Mouse (Mus musculus) 3134 (cell line): ENCODE data around the gene Krt28.

Source experiments
- DNase-seq: peaks from one replicate; pipeline ENCODE4 v3.0.0-alpha.2; 2011; ENCODE audit warnings: low spot score; ENCODE audit not compliant: insufficient read length; ENCODE audit errors: extremely low read depth

The Krt28 gene

DNA sequence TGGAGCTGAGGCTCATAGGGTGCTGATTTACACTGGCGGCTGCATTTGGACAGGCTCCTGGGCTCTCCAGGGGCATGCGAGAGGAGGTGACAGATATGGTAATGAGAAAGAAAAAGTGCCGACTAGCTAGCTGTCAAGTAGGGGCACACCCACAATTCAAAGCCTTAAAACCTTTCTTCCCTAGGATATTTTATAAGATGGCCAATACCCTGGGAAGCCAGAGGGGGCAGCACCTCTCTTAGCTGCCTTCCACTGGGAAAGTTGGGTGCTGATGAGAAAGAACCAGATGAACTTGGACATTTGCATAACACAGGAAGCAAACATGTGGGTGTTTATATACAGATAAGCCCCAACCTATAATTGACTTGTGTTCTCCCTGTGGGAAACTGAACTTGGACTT is 5.5 kb downstream of the Krt28 start:
- no peak for DNase-seq

DNA sequence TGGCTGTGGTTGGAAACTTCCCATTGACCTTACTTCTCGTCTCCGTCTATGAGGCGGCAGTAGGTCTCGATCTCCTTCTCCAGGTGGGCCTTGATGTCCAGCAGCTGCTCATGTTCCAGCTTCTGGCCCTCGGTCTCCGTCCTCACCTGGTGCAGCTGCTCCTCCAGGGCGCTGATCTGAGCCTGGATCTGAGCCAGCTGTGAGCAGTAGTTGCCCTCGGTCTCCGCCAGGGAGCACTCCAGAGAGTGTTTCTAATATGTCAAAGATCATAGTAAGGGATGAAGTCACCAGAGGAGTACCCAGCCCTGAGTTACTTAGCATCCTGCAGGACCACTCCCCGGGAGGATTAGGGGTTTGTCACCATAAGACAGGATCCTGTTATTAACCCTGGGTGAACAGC is 7.9 kb downstream of the Krt28 start:
- no peak for DNase-seq

DNA sequence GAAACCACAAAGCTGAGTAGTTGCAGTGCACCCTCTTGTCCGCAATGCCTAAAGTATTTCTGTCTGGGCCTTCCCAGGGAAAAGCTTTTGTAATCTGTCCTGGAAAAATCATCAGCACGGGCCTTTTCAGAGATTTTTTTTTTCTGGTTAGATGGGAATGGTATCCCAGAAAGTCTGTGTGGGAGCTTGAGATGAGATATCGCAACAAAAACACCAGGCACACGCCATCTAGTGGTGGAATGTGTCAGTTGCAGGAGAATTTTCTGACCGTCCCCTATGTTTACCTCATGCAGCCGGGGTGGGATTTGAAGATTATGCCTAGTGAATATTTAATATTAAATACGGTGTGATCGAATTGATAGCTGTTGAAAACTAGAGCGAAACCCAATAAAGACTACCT is 10.3 kb downstream of the Krt28 start:
- DNase-seq, result no peak

DNA sequence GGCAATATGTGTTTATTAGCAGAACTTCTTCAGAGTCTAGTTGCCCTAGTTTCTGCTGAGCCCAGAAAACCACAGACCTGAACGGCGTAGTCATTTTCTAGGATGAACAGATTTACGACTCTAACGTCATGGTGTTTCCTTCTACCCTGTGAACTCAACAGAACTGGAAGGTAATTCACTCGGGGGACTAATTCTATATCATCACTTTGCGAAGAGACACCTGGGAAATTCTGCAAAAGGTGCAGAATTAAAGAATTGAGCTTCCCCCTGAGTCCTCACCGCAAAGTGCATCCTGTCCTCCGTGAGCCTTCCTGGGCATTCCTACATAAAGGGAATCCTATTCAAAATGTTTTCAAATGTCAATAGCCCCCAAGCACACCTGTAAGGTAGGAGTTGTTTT is 13.3 kb downstream of the Krt28 start:
- DNase-seq, result no peak

DNA sequence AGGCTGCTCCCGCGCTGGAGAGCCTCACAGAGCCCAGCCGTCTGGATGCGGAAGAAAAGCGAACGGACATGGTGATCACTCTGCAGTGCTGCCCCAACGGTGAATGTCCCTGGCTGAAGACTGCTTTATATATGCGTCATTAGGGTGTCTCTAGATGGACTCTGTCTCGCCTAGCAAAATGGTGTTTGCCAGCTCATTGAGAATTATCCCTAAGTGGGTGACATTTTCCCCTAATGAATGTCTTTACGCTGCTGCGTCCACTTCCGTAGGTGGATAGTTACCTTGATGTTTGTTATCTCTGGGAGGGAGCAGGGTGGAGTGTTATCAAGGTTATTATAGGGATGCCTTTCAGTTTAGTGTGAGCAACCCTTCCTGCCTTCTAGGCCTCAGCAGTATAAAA is 23.7 kb downstream of the Krt28 start, which contains the start of gene Krt27:
Gene Krt27 (minus strand): TSS at position 101 of the 400 bp plus-strand sequence.
- no peak for DNase-seq

DNA sequence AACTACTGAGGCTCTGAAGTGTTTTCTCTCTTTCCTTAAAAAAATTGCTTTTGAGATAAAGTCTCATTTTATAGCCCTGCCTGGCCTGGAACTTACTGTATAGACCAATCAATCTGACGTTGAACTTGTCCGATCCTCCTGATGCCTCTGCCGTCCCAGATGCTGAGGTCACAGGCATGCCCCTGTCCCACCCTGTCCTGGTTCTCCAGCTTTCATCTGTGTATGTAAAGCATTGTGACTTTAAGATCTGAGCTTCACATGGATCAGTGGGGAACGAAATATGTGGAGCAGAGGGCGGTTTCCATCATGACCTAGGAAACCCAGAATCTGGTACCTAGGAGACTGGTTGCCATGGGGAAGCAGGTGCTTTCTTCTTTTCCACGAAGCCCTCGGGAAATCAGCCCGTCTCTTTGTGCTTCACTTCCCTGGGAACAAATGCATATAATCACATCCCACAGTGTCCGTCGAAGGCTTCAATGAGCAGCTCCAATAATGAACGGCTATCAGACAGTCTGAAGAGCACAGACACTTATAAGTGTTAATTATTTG is 35.3 kb downstream of the Krt28 start:
- DNase-seq, result no peak

DNA sequence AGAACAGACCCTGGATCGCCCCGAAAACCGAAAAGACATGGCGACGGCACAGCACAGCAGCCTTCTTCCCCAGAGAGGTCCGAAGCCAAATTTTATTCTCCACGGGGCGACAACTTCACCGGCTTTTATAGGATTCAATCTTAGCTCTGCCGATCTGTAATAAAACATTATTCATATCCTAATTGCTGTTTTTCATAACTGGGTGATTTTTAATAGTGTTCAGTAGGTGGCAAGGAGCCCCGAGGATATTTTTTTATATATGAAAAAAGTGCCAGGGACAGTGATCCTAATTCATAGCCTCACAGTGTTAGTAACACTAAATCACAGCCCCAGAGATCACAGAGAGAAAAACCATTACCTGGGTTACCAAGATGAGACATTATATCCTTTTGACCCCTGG is 36.8 kb downstream of the Krt28 start, which contains the start of gene Krt26:
Gene Krt26 (minus strand): TSS at position 101 of the 400 bp plus-strand sequence.
- DNase-seq, result no peak

DNA sequence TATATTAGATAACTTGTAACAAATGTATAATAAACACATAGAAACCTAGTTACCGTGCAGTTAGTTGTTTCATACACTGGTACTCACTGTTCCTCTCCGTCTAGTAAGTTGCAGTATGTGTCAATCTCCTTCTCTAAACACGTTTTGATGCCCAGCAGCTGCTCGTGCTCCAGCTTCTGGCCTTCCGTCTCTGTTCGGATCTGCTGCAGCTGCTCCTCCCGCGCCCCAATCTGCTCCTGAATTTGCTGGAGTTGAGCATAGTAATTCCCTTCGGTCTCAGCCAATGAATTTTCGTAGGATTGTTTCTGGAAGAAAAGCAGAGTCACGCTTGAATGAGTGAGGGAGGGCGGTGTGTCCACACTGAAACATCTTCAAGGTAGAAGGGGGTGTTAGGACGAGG is 41.3 kb downstream of the Krt28 start:
- no peak for DNase-seq

DNA sequence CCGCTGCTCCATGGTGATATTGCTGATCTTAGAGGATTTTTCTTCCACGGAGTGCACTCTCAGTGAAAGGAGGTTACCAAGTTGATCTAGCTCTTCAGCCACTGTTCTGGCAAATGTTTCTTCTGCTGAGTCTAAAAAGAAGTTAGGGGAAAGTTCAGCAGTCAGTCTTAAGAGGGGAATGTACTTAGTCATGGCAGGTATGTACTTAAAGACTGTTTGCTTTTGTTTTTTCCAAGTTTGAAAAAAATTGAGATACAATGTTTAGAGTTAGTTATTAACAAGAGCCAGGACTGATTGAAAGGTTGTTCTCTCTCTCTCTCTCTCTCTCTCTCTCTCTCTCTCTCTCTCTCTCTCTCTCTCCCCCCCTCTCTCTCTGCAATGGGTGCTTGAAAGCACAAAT is 45.0 kb downstream of the Krt28 start:
- no peak for DNase-seq

DNA sequence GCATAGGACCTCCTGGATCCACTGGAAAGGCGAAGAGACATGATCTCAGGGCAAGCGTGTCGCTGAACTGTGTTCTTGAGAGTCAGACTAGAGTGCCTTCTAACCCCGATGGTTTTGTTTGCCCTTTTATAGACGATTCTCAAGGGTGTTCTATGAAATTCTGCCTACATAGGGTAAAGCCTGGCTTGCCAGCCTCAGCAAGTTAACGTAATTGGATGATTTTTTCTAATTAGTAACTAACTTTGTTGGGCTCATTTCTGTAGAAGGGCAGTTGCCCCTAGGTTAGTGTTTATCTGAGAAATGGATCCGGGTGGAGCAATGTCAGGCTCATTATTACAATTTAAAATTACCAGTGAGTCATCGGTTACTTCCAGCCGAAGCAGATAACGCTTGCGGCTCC is 51.9 kb downstream of the Krt28 start, which contains the start of gene Krt25:
Gene Krt25 (minus strand): TSS at position 101 of the 400 bp plus-strand sequence.
- no peak for DNase-seq

DNA sequence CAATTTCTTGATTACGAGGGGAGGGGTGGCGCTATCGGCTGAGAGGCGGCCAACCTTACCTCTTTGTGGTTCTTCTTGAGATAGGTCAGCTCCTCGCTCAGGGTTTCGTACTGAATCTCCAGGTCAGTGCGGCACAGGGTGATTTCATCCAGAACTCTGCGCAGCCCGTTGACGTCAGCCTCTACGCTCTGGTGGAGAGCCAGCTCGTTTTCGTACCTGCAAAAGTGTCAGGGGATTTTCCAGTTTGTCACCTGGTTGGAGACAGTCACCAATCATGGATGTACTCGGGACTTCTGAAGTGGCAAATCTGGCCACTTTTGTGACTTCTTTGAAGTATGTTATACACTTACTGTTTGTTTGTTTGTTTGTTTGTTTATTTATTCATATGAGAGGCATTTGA is 53.6 kb downstream of the Krt28 start:
- no peak for DNase-seq

DNA sequence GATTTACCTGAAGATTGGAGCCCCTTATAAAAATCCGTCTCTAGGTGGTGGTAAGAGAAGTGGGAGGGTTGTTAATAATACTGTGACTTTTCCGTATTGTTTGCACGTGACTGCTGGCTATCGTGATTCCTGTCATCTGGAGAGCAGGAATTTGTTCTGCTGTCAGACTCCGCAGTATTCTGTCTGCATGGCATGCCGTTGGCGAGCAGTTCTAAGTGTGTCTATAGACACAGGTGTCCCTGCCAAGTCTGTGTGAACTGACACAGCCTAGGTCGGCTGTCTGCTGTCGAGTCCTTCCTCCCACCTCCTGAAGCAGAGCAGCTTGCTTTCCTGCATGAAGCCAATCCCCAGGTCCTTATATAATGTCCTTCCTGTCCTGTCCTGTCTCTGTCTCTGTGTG is 55.6 kb downstream of the Krt28 start:
- no peak for DNase-seq

DNA sequence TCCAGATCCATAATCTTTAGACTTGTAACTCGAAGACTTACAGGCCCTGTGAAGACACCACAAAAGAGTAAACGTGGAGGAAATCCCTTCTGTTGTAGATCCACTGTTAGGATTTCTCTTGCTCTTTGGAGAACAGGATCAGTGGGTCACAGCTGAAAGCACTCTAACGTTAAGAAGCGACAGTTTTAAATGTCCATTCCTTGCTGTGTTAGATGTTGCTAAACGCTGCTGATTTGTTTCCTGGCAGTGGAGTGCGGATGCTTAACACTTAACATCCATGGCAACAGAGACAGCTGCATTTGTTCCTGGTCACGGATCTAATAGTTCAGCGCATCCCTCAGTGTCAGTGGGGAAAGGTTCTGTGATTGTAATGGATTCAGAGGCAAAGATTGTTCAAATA is 58.2 kb downstream of the Krt28 start:
- no peak for DNase-seq
